Mouse (Mus musculus): ENCODE data around the gene Gm28729. TPM values are rescaled to one million over a fixed set of nuclear protein-coding genes. Genes with fewer than 3 reads are reported as not detected.

The Gm28729 gene
- polyA plus RNA-seq, 1 experiment: not detected

DNA sequence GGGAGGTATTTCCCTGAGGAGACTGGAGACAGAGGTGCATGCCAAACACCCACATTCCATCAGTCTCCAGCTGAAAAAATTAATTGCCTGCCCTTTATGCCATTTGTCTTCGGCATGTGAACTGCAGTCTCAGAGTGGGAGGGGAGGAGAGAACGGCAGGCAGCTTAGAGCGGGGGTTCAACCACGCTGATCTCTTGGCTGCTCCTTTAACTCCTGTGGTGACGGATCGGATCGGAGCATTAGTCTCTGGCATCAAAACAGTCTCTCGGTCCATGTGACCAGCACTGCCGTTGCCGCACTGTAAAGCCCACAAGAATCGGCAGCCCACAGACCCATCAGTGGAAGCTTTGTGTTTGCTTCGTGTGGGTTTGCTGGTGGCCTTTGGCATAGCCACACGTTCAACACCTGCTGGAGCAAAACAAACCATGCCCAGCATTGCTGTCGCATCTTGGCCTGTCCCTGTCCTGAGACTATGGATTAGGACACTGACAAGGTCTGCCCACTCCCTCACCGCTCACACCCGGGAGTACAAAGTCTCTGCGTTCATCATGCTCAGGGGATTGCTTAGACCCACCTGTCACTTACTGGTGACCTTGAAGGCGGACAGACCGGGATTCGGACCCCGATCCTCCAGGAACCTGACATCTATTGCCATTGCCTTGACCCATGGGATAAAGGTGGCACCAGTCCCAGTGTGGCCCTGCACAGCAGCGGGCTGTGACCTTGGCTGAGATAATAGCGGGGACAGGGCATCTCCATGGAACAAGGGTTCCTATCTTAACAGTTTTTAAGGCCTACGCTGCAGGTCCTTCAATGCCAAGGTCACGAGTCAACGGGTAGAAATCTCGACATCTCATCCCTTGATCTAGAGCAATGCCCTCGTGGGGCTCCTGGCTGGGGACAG is 87.9 kb downstream of the Gm28729 start:
- Histone ChIP-seq H3K4me1 (ENCODE audit: control insufficient read depth, insufficient read depth, low read length) (peaks cover 3% of the 10 kb centered on the region), H3K9me3 (replicated peaks; ENCODE audit: control insufficient read depth, insufficient read depth, low read length, poor library complexity, severe bottlenecking) (no peaks in the 10 kb centered on the region), H3K27ac (ENCODE audit: insufficient read depth, low read length) (no peak overlapping the region), H3K27me3 (ENCODE audit: control insufficient read depth, insufficient read depth, low read length, poor library complexity, severe bottlenecking) (no peaks in the 10 kb centered on the region), H3K36me3 (ENCODE audit: control insufficient read depth, insufficient read depth, low read length, poor library complexity, severe bottlenecking) (no peaks in the 10 kb centered on the region), H3K9ac (ENCODE audit: low read depth, poor library complexity, severe bottlenecking) (no peak overlapping the region), H3K4me3 (ENCODE audit: low read depth, low read length) (peak overlapping the region; percentile 17)
- TF ChIP-seq CTCF (IDR thresholded peaks at IDR 0.05; ENCODE audit: low read depth, low read length) (no peak), EP300 (IDR thresholded peaks at IDR 0.05; ENCODE audit: insufficient read depth, low read depth, low read length) (no peak), POLR2A (IDR thresholded peaks at IDR 0.05; ENCODE audit: insufficient read depth, low read length) (no peak)

Other genes starting within 250 kb of the Gm28729 start
- gene Atp1b3, start 160.8 kb downstream of the Gm28729 start, polyA plus RNA-seq (2011; ENCODE audit: insufficient read depth, insufficient read length, low read depth, missing spikeins): 133 and 146 TPM in 2 replicates
- 108 and 115 TPM in 2 replicates for gene Rnf7, start 46.6 kb downstream of the Gm28729 start, polyA plus RNA-seq (2011; ENCODE audit: insufficient read depth, insufficient read length, low read depth, missing spikeins)
- gene Rasa2, start 106.4 kb upstream of the Gm28729 start, polyA plus RNA-seq (2011; ENCODE audit: insufficient read depth, insufficient read length, low read depth, missing spikeins): 16.9 and 18.3 TPM in 2 replicates
- gene Zbtb38, start 227.6 kb upstream of the Gm28729 start, polyA plus RNA-seq (2011; ENCODE audit: insufficient read depth, insufficient read length, low read depth, missing spikeins): 23.8 and 28.1 TPM in 2 replicates